Mouse (Mus musculus): ENCODE measurements at regions not wholly inside any gene's neighbourhood (a gene's known extent, or its start where the extent isn't known, plus 50 kb on each side); places are given as distances from the start of the nearest gene placed in this dataset.

DNA sequence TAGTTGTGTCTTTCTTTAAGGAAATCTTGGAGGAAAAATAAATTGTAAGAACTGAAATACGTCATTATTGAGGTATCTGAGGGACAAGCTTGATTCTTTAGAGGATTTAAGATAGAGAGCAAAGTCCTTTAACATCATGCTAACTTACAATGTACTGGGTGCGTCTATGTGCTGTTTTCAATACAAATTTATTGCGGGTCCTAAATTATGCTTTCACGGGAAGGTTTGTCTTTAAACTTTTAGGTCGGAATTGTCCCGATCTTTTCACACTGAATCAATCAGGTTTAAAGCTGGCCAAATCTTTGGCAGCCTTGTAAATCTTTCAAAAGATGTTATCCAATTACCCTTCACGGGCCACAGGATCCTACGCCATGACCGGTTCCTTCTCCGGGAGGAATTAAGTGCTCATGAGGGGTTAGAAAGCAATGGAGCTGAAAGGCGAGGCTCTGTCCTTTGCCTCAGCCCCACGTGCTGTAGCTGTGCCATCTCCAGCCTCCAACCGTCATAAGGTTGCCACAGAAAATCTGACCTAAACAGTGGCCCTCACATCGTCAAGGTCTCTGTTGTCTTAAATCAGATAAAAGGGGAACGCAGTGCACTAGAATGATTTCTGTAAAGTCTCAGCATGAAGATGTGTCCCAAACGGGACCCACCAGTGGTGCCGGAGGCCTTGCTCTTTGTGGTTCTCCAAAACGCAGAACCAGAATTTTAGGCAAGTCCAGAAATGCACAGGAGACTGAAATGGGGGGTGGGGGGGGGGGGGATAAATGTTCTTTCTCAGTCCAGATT is 235.6 kb upstream of the Gpc5 start:
- ATAC-seq (ENCODE audit: insufficient number of reproducible peaks, low FRiP score, low TSS enrichment) = no peak

DNA sequence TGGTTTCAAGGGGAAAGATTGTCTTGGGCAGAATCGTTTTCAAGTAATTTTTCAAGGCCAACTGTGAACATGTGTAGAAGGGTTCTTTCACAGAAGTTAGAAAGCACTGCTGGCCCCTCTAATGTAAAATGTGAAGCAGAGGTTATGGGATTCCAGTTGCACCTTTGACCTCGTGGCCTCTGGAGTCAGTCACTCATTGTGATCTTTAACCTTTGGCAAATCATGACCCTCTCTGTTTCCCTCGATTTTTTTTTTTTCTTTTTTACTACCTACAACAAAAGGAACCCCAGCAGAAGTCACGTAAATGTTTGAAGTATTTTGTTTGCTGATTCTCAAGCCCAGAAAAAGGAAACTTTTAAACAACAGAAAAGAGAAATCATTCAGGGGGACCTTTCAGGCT is 234.8 kb upstream of the Gpc5 start:
- ATAC-seq (ENCODE audit: insufficient number of reproducible peaks, low FRiP score, low TSS enrichment) = no peak

DNA sequence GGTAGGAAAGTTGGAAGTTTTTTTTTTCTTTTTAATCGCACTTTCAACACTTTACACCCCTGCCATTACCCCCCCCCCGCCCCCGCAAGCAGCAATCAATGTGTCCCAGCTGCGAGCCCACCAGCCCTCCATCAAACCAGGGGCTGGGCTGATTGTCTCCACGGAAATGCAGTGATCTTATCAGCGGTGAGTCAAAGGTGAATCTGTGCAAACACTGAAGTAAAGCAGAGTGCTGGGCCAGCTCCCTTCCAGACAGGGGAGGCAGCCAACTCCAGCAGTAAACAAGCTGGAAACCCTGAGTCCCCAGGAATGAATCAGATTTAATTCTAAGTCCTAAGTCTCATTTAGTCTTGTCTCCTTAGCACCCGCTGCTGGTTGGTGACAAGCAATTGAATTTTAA is 234.3 kb upstream of the Gpc5 start:
- ATAC-seq (ENCODE audit: insufficient number of reproducible peaks, low FRiP score, low TSS enrichment) = no peak

DNA sequence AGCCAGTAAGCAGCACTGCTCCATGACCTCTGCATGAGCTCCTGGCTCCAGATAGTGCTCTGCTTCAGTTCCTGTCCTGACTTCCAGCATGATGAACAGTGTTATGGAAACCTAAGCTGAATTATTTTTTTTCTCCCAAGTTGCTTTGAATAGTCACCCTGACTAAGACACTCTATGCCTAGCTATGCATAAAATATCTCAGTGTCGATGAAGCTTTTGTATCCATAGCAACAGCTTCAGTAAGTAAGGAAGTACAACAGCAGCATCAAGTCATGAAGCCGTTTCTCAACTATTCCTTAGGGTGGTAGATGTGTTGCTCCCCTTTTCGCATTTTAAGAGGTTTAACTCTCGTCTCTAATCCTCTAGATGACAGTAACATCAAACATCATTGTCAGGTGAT is 228.4 kb upstream of the Gpc5 start:
- no peak for ATAC-seq (ENCODE audit: insufficient number of reproducible peaks, low FRiP score, low TSS enrichment)

DNA sequence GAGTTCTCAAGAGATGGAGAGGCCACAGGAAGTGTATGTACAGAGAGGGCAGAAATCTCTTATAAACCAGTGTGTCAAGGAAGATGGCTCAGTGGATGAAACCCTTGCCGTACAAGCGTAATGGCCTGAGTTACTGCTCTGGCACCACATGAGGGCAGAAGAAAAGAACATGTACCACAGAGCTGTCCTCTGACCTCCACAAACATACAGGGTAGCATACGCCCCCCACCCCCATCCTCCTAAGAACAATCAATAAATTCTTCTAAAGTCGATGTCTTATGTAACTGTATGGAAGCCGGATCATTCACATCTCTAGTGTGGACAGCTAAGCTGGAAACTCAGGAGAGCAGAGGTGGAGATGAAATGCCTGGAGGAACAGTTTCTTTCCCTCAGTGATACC is 227.9 kb upstream of the Gpc5 start:
- ATAC-seq (ENCODE audit: insufficient number of reproducible peaks, low FRiP score, low TSS enrichment) = no peak

DNA sequence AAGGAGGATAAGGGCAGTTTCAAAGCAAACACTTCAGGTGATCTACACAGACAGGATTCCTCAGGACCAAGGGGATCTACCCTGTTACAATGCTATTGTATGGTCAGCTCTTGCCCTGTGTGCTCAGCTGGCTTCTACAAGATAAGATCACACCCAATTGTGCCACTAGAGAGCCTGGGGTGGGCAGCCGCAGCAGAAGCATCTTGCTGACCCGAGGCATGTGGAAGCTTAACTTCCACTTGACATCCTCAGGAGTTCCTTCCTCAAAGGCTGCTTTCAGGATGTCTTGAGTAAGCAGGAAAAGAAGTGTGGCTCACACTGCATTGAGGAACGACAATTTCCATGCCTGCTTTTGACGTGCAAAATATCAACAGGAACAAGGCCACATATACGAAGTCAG is 222.8 kb upstream of the Gpc5 start:
- ATAC-seq (ENCODE audit: insufficient number of reproducible peaks, low FRiP score, low TSS enrichment) = no peak

DNA sequence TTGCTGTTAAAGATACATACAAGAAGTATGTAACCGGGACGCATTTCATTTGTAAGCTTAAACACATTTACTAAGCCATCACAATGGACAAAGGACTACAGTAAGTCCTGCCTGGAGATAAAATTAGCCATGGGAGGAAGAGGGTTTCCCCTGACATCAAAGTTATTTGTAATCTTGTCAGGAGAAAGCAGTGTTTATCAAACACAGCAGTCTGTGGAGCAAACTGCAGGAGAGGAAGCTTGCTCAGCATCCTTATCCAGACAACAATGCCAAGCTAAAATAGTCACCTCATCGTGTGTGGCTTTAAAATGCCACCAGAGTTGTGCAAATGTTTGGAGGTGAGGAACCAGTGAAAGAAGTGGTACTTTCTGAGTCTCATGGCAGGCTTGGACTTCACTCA is 216.9 kb upstream of the Gpc5 start:
- no peak for ATAC-seq (ENCODE audit: insufficient number of reproducible peaks, low FRiP score, low TSS enrichment)

DNA sequence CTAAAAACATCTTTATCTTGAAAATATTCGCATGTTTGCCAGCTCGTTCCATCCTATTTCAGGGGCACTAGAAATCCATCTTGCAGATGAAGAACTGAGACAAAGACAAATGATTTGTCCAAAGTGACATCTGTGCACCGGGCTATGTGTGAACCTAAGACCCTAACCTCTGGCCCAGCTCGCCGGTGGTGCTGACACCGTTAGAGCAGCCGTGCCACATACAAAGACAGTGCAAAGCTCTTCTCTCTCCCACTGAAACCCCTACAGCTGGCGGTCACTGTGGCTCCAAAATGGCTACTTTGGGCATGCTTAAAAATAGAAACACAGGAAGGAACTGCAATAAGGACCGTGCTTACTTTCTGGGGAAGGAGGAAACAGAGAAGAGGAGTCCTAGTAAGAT is 215.6 kb upstream of the Gpc5 start:
- ATAC-seq (ENCODE audit: insufficient number of reproducible peaks, low FRiP score, low TSS enrichment) = no peak

DNA sequence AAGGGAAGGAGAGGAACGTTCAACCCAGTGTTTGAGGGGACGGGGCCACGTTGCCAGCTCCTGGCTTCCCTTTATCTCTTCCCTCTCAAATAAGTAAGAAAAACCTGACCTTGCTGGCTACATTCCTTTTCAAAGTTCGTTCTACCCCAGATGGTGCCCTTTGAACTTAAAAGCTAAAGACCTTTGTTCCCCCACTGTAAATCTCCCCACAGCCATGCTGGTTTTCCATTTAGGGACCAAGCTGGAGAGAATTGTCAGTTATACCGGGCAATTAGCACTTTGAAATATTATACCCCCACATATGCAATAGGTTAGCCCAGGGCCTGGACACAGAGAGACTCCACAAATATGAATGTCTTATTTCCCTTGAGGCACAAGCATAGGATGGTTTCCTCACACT is 214.5 kb upstream of the Gpc5 start:
- ATAC-seq (ENCODE audit: insufficient number of reproducible peaks, low FRiP score, low TSS enrichment) = no peak

DNA sequence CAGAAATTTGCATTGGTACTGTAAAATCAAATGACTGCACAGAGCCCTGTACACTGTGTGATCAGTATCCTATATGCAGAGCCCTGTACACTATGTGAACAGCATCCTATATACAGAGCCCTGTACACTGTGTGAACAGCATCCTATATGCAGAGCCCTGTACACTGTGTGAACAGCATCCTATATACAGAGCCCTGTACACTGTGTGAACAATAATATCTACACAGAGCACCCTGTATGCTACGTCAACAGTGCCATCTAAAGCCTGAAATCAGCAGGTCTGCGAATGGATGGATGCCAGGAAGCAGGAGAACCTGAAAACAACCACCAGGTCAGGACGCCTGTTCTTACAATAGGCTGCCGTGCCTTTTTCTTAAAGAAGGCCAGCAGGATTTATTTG is 211.7 kb upstream of the Gpc5 start:
- no peak for ATAC-seq (ENCODE audit: insufficient number of reproducible peaks, low FRiP score, low TSS enrichment)

DNA sequence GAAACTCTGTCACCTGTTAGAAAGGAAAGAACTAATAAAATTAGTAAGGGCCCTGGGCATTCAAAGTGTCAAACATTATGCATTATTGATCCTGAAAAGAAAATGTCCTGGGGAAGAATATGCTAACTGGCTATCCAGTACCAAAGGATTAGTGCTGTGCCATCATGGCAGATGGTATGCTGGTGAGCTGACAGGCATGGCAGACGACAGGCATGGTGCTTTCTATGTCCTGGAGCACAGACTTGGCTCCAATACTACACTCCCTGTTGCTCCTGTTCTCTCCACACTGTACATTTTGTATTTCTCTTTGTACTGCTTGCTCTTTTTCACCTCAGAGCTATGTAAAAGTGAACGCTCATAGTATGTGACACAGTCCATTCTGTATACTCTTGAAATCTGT is 187.9 kb upstream of the Gpc5 start:
- ATAC-seq (ENCODE audit: insufficient number of reproducible peaks, low FRiP score, low TSS enrichment) = no peak

DNA sequence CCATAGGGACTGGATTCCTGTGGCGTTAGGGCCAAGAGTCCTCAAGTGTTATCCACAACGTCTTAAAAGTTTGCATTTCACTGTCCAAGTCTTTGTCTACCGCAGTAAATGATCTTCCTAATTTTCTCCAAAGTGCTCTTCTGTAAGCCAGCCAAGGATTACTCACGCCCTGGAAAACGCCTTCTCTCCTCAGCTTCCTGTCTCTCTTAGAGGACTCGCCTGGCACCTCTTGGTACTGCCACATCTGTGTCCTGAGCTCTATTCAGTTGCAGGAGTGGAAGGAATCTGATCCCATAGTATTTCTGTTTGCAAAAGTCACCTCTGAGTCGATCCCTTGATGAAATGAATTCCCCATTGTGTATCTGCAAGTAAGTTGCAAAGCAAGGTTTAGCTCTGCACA is 179.7 kb upstream of the Gpc5 start:
- ATAC-seq (ENCODE audit: insufficient number of reproducible peaks, low FRiP score, low TSS enrichment) = no peak

DNA sequence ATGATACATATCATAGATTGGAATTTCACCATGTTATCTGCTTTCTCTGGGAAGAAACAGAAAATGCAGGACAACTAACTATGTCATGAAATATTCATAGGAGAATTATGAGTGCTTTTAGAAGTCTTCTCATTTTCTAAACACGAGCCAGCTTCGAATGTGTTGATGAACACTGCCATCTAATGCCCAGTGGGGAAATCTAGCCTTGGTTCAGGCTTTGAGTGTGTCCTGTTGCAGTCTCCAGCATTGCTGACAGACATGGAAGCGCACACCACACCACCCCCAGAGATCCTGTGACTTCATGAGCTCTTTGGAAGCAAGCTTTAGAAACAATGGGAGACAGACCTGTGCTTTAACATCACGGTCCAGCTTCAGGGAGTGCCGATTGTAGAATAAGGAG is 178.8 kb upstream of the Gpc5 start:
- ATAC-seq (ENCODE audit: insufficient number of reproducible peaks, low FRiP score, low TSS enrichment) = 0 out of 2 replicates have a peak, but pooled peaks have one; percentile 40

DNA sequence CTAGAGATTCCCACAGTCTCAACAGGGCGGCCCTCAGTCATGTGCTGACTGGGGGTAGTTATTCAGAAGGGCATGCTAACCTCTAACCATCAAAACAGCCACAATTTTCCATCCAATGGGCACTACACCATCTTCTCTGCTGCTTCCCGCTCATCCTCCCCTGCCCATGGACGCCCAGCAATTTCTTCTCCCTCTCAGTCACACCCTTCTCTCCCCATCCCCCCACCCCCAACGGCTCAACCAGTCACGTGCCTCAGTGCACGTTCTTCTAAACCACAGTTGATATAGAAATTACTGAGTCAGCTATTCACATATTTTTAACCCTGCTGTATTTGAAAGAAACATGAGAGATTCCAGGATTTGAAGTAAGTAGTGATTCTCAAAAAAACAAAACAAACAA is 146.3 kb upstream of the Gpc5 start:
- ATAC-seq (ENCODE audit: insufficient number of reproducible peaks, low FRiP score, low TSS enrichment) = no peak

DNA sequence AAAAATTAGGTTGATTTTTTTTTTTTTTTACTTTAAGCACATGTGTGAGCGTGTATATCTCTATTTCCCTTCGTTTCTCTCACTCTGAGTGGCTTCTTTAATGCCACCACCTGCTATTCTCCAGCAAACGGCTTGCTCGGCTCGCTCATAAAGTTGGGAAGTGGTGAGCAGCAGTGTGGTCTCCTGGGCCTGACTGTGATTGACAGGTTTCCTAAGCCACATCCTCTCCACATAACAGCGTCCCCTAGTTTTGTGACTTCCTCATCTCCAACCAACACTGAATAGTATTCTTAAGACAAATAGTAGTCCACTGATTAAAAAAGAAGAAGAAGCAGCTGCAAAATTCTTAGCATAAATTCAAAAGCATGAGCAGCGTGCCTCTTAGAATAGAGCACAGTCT is 145.7 kb upstream of the Gpc5 start:
- ATAC-seq (ENCODE audit: insufficient number of reproducible peaks, low FRiP score, low TSS enrichment) = no peak

DNA sequence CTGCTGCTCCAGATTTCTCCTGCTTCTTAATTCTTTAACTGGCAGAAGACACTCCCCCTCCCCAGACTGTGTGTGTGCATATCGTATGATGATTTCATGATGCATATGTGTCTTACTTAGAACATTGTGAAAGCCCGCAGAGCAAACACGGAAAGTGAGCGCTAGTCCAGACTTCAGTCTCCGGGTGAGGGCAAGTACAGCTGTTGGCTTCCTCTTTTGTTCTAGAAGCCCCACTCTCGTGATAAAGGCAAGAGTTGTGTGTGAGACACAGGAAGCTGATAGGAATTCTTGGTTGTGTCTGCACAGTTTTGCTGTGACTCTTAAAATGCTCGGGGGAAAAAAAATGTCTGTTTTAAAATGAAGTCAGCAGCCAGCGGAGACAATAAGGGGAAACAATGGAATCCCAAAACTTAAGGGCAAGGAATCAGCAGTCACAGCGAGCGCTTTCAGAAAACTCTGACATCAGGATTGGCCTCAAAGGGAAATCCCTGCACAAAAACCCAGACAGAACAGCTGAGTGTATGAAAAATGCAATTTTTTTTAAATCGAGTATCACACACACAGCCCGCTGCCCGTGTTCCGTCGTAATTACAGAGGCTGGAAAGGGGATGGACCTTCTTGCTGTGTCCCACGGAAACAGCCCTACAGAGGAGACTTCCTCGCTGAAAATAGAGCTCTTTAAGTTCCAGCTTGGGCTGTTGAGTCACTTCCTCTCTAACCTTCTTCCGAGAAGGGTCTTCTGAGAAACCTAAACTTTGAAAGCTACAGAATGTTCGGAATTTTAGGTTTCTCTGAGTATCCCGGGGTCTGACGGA is 143.5 kb upstream of the Gpc5 start:
- ATAC-seq (ENCODE audit: insufficient number of reproducible peaks, low FRiP score, low TSS enrichment) = no peak

DNA sequence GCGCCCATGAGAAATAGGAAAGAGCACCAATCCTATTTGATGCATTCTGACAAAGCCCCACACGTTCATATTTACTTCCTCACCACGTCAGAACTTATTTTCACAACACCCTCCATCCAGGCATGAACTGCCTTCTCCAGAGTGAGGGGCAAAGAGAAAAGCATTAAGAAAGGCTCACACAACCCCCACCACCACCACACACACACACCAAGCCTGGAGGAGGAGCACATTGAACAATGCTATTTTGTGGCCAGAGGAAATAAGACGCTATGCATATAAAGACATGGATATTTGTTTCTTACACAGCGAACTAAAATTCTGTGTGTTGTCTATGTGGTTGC is 142.9 kb upstream of the Gpc5 start:
- no peak for ATAC-seq (ENCODE audit: insufficient number of reproducible peaks, low FRiP score, low TSS enrichment)

DNA sequence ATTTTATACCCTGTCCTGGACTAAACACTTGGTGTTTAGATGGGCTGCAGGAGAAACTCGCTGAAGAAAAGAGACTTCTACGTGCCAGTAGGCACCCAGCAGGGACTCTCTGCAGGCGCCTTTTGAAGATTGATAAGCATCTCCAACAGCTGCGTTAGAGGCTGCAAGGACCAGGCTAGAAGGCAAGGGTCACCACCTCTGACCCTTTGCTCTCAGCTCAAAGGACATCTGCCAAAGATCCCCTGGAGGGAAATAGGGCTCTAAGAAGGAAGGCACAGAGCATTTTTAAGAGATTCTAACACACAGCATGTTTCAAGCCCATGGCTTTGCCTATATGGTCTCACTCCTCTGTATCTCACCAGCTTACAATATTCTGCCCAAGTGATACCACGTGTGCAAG is 139.7 kb upstream of the Gpc5 start:
- no peak for ATAC-seq (ENCODE audit: insufficient number of reproducible peaks, low FRiP score, low TSS enrichment)

DNA sequence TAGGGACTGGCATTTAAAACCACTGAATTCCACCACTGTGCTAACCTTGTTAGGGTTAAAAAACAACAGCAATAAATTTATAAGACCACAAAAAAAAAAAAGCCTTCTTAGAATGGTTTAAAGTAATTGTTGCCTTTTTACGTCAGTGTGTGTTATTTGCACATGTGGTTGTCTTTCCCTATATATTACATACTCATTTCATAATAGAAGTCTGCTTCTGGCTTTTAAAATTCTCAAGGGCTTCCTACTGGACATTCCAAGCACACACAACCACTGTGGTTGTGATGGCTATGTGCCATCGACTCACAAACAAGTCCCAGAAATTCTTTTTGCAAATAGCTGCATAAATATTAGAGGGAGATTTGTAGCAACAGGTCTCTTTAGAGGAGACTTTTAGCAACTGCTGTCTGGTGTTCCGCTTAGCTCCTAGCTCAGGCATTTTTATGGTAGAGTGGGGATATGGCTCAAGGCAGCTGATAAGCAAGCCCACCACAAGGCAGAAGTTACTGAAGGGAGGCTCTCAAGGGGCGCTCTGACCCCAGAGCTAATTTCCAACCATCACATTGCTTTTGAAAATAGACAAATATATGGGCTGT is 138.8 kb upstream of the Gpc5 start:
- no peak for ATAC-seq (ENCODE audit: insufficient number of reproducible peaks, low FRiP score, low TSS enrichment)

DNA sequence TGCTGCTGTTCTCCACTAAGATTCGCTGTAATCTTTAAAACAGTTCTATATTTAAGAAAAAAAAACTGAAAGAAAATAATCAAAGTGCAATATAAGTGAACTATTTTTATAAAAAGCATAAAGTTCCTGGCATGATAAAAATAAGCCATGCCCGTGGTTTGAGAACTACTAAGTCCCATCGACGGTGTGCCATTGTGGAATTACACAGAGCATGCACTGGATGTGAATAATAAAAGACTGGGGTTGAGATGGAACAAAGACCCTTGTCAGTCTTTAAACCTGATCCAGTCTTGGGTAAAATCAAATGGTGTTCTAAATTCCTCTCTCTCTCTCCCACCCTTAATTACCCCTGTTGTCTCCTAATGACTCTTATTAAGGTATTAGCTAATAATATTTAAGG is 137.7 kb upstream of the Gpc5 start:
- no peak for ATAC-seq (ENCODE audit: insufficient number of reproducible peaks, low FRiP score, low TSS enrichment)

DNA sequence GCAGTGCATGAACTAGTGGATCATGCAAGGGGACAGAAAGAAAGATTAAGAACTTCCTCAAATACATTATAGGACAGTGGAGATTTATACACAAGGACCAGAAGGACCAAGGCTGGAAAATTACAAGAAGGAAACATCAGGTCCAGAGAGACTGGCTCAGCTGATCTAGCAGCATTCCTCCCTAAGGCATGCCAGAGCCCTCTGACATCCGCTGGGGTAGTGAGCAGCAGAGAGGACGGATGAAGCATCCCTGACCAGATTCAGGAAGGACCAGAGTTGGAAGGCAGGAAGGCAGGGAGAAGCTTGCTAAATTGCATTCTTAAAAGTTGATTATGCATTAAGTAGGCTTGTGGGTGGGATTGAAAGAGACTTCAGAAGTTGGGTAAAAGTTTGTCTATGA is 136.4 kb upstream of the Gpc5 start:
- no peak for ATAC-seq (ENCODE audit: insufficient number of reproducible peaks, low FRiP score, low TSS enrichment)

DNA sequence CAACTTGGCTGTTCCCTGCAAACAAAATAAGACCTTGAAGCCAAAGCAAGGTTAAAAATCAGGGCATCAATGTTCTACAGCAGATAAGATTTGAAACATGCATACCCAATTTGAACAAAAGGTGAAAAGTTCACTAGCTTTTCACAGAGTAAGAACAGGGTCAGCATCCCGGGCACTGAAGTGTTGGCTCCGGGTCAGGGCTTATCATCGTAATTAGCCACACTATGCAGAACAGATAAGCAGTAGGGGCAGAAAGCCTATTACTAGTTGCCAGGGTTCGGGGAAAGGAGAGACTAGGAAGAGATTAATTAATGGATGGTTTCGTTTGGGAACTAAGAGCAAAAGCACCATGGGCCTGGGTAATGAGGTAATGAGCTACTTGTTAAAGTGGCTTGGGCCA is 131.7 kb upstream of the Gpc5 start:
- no peak for ATAC-seq (ENCODE audit: insufficient number of reproducible peaks, low FRiP score, low TSS enrichment)

All from cerebellum, adult (tissue).